Mouse (Mus musculus) Patski (cell line): ENCODE data around the gene Zswim1. TPM values are rescaled to one million over a fixed set of nuclear protein-coding genes. Genes with fewer than 3 reads are reported as not detected.
"Not testable (repeated sequence)": the region's sequence is repeated elsewhere in the genome, so short reads cannot be mapped to it uniquely, and the experiment has no call there.

Experiments
- ATAC-seq: fragments of 100-300 bp; one replicate; pipeline ENCODE4 v1.8.0; 2021
- CTCF ChIA-PET: fragments of 350-600 bp; sonication (Branson Sonifier 250); formaldehyde crosslinking; loops from one replicate; lab custom pipeline; 2022; ENCODE audit warnings: inconsistent platforms; lab: Charles Lee
- POLR2A ChIA-PET: fragments of 350-600 bp; sonication (Branson Sonifier 250); formaldehyde crosslinking; loops from one replicate; lab custom pipeline; 2022; ENCODE audit warnings: antibody characterized with exemption, inconsistent platforms; lab: Charles Lee
- DNase-seq: peaks from one replicate; pipeline ENCODE4 v3.0.0-alpha.2; 2011; ENCODE audit warnings: low read depth, low spot score
- H3K27me3 ChIP-seq: fragments of 371-371 bp; one replicate; pipeline ENCODE4 v1.5.1; 2021
- CTCF ChIP-seq: fragments of 100-300 bp; IDR thresholded peaks from one replicate; pipeline ENCODE4 v1.5.1; 2021
- in situ Hi-C: fragments of 300-500 bp; cut with MboI; formaldehyde crosslinking; loops from 3 replicates; pipeline ENCODE4 v1.11.1; 2018; ENCODE audit warnings: low pct_unique_long_range_greater_than_20kb, mixed read lengths
- polyA plus RNA-seq: library from polyadenylated mRNA; unstranded; gene quantifications from one replicate; pipeline ENCODE4 v1.2.3, GENCODE M21; 2021

Zswim1 gene
- polyA plus RNA-seq, 1 experiment from 2014 or later: 13.2 TPM

DNA sequence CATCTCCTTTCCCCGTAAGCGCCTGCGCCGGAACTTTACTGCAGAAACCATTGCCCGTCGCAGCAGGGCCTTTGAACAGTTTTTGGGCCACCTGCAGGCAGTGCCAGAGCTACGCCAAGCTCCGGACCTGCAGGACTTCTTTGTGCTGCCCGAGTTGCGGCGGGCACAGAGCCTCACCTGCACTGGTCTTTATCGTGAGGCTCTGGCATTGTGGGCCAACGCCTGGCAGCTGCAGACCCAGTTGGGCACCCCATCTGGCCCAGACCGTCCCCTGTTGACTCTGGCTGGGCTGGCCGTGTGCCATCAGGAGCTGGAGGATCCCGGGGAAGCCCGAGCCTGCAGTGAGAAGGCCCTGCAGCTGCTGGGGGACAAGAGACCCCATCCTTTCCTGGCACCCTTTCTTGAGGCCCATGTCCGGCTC is 30.6 kb upstream of the Zswim1 start:
- no peak for TF ChIP-seq CTCF
- CTCF ChIA-PET: no interaction called here
- in situ Hi-C loops: no loop called here
- ATAC-seq (no peak), DNase-seq (no peak)
- POLR2A ChIA-PET: interaction anchor here (2.1 kb wide), 1 partner anchor 20 kb away, joined by 5 read pairs; no protein-coding TSS in a partner anchor
- H3K27me3 ChIP-seq: no peaks in the 10 kb centered on the region

DNA sequence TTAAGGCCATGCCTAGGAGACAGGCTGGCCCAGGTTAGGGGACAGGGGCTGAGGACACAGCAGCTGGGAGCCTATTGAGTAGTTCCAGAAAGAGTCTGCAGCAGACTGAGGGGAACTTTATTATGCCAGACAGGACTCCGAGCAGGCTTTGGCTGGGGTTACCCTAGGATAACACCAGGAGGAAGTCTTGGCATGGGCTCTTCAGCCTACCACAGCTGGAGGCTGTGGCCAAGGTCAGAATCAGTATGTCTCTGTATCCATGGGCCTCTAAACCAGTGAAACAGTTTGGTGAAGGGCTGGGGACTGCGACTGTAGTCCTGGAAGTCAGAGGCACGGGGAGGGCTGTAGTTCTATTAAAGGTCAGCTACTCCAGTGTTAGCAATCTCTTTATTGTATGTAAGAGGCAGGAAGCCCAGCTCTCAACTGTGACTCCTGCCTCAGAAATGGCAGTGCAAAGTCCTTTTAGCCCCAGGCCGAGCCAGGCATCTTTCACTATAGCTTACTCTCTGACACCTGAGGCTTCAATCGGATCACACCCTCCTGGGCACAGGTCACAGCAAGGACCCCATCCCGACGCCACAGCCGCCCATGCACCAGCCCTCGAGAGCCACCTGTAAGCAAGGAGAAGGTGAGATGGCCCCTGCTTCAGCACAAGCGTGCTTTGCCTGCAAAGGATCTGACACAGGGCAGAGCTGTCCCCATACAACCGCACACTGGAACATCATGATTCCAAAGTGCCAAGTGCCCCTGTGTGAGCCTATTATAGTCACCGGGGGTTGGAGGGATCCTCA is 29.9 kb upstream of the Zswim1 start:
- in situ Hi-C loops: no loop called here
- TF ChIP-seq CTCF: no peak
- H3K27me3 ChIP-seq: no peaks in the 10 kb centered on the region
- POLR2A ChIA-PET: interaction anchor here (0.6 to 2.1 kb wide), 3 partner anchors 13 to 340 kb away, joined by 3 to 5 read pairs (median 5); partner anchors contain the start of gene Tnnc2
- ATAC-seq: no peak
- no peak for DNase-seq
- CTCF ChIA-PET: interaction anchor here (0.9 to 2.9 kb wide), 7 partner anchors 11 to 117 kb away, joined by 3 to 53 read pairs (median 4); partner anchors contain the start of genes Acot8, Tnnc2 and Zswim3

DNA sequence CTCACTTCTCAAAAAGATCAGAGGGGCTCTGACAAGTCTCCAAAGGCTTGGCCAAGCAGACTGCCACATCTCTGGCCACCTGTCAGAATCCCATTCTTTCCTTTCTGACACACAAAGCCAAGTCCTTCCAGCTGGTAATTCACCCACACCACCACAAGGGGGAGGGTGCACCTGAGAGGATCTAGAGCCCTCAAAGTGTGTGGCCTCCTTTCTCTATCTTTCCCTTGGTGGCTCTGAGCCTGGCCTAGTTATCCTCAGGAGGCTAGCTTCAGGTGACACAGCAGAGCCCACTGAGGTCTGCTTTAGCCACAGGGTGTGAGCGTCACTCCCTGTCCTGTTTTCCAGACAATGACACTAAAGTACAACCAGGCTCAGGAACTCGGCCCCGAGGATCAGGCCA is 29.2 kb upstream of the Zswim1 start:
- ChIA-PET POLR2A (interaction anchor here (2.1 kb wide), 1 partner anchor 21 kb away, joined by 5 read pairs; no protein-coding TSS in a partner anchor), CTCF (interaction anchor here (0.9 to 2.9 kb wide), 11 partner anchors 8 to 117 kb away, joined by 3 to 53 read pairs (median 4); partner anchors contain the start of genes Acot8, Snx21, Tnnc2 and Zswim3)
- in situ Hi-C loops: no loop called here
- ATAC-seq: peak; percentile 53
- H3K27me3 ChIP-seq: no peaks in the 10 kb centered on the region
- no peak for TF ChIP-seq CTCF
- DNase-seq: no peak

DNA sequence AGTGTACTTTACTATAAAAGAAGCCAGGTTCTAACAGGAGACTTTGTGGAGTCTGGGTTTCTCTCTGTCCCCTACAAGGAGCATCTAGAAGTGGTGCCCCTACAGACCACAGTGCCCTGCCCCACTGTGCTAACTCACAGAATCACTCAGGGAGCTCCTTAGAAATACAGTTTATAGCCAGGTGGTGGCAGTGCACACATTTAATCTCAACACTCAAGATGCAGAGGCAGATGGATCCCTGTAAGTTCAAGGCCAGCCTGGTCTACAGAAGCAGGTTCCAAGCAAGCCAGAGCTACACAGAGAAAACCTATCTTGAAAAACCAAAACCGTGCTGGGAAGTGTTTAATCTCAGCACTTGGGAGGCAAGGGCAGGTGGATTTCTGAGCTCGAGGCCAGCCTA is 28.7 kb upstream of the Zswim1 start:
- TF ChIP-seq CTCF: no peak
- no peak for DNase-seq

DNA sequence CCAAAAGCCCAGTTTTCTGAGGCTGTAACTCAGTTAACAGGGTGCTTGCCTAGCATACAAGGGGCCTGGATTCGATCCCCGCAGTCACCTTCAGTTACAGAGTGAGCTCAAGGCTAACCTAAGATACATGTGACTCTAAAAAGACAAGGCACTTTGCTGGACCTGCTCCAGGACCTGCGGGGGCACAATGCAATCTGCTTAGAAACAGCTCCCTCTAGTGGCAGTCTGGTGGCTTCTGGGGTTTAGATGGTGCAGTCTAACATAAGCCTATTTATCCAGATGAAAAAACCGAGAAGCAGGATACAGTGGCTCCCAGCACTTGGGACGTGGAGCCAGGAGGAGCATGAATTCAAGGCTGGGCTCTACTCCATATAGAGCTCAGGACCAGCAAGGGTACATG is 28.2 kb upstream of the Zswim1 start:
- ChIA-PET CTCF (interaction anchor here (0.6 to 2.9 kb wide), 15 partner anchors 9 to 73 kb away, joined by 3 to 53 read pairs (median 4); partner anchors contain the start of genes Acot8, Snx21, Tnnc2 and Zswim3), POLR2A (interaction anchor here (0.6 to 1.1 kb wide), 2 partner anchors 11 to 24 kb away, joined by 3 to 5 read pairs; no protein-coding TSS in a partner anchor)
- in situ Hi-C loops: no loop called here
- no peak for TF ChIP-seq CTCF
- no peak for ATAC-seq
- peak; percentile 58 for DNase-seq
- H3K27me3 ChIP-seq: no peaks in the 10 kb centered on the region

More for the DNA sequence above, 28.7 kb upstream of the Zswim1 start:
- ATAC-seq: no peak
- ChIA-PET CTCF (interaction anchor here (0.6 to 2.9 kb wide), 16 partner anchors 8 to 116 kb away, joined by 3 to 53 read pairs (median 4); partner anchors contain the start of genes Acot8, Snx21, Tnnc2 and Zswim3), POLR2A (interaction anchor here (0.6 to 2.1 kb wide), 3 partner anchors 11 to 23 kb away, joined by 3 to 5 read pairs (median 5); no protein-coding TSS in a partner anchor)
- H3K27me3 ChIP-seq: no peaks in the 10 kb centered on the region
- in situ Hi-C loops: no loop called here

DNA sequence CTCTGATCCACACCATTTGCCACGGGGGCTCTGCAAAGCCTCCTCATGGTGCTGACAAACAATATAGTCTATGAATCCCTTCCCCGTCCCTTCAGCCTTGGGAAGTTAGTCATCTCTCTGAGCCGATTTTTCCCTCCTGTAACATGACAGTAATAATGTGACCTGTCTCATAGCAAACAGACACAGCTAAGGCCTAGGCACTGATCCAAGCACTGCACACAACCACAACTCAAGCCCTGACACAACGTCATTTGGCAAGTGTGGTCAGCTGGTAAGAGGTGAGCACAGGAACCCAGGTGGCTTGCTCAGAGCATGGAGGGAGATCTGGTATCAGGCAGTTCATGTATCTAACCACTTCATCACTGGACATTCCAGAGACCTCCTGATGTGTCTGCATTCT is 26.6 kb upstream of the Zswim1 start:
- no peaks in the 10 kb centered on the region for H3K27me3 ChIP-seq
- CTCF ChIA-PET: interaction anchor here (1.0 kb wide), 1 partner anchor 66 kb away, joined by 3 read pairs; no protein-coding TSS in a partner anchor
- ATAC-seq: no peak
- TF ChIP-seq CTCF: no peak
- DNase-seq: no peak
- POLR2A ChIA-PET: no interaction called here
- in situ Hi-C loops: no loop called here

DNA sequence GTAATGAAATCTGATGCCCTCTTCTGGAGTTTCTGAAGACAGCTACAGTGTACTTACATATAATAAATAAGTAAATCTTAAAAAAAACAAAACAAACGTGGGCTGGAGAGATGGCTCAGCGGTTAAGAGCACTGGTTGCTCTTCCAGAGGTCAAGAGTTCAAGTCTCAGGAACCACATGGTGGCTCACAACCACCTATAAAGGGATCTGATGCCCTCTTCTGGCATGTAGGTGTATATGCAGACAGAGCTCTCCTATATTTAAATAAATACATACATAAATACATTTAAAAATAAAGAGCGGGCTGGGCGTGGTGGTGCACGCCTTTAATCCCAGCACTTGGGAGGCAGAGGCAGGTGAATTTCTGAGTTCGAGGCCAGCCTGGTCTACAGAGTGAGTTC is 23.9 kb upstream of the Zswim1 start:
- ATAC-seq, POLR2A ChIA-PET, H3K27me3 ChIP-seq, in situ Hi-C loops, DNase-seq: not testable (repeated sequence)
- CTCF ChIA-PET: interaction anchor here (1.0 to 1.5 kb wide), 3 partner anchors 9 to 27 kb away, joined by 3 to 5 read pairs (median 4); no protein-coding TSS in a partner anchor

DNA sequence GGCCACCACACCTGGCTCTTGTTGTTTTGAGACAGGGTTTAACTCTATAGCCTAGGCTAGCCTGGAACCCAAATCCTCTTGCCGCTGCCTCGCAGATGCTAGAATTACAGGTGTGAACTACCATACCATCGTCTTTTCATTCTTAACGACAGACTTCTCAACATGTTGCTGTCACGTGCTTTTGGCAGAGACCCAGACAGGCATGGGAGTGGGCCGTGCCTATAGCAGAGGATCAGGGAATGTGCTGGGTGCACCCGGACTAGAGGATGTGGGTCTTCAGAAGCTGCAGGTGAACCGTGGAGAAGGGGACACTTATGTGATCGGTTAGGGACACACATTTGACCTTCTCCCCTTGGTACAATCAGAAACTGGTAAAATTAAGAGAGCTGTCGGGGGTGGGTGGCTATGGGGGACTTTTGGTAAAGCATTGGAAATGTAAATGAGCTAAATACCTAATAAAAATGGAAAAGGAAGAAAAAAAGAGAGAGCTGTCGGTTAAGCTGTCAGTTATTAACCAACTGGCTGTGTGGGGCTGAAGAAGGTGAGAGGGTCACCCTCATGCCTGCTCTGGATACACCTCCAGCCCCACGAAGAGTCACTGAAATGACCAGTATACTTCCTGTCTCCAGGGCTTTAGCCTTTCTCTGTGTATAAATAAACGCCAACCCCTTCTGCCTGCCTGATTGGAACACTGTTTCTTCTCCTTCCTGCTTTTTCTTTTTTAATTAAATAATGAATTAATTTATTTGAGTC is 22.1 kb upstream of the Zswim1 start:
- in situ Hi-C loops: no loop called here
- no peak for DNase-seq
- POLR2A ChIA-PET: no interaction called here
- CTCF ChIA-PET: no interaction called here
- no peak for ATAC-seq
- TF ChIP-seq CTCF: no peak
- H3K27me3 ChIP-seq: no peaks in the 10 kb centered on the region

DNA sequence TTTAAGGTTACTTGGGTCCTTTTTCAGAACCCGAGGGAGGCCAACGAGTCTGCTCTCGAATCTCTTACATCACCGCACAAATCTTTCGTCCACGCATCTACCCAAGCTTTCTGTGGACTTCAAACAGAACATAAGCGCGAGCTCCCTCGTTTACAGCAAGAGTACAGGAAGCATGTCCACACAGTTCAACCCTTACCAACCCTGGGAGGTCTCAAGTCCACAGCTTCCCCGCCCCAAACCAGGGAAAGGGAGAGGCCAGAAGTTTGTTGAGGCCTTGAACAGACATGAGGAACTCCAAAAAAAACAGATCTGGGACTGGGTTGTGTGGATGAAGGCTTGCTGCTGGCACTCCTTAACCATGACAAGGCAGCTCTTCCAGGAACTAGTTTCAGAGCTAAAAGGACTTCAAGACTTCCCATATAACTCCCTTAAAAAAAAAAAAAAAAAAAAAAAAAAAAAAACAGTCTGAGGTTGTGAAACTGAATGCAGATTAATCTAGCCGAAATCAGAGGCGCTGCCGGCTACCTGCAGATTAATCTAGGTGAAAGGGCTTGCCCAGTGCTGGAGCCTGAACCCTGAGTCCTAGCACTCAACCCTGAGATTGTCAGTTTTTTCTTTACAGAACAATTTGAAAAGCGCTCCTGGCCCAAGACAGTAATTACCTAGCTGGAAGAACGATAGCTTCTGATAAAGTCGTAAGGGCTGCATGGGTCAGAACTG is 19.1 kb upstream of the Zswim1 start:
- POLR2A ChIA-PET: interaction anchor here (0.6 kb wide), 1 partner anchor 236 kb away, joined by 3 read pairs; no protein-coding TSS in a partner anchor
- in situ Hi-C loops: no loop called here
- ATAC-seq (no peak), DNase-seq (no peak)
- no peak for TF ChIP-seq CTCF
- no peaks in the 10 kb centered on the region for H3K27me3 ChIP-seq
- CTCF ChIA-PET: interaction anchor here (1.2 to 5.7 kb wide), 4 partner anchors 10 to 64 kb away, joined by 3 to 53 read pairs (median 10); partner anchors contain the start of gene Ctsa
